Mouse (Mus musculus) liver (tissue): ENCODE measurements around the gene Taok1.

Source experiments
- DNase-seq: peaks from one replicate; pipeline ENCODE4 v3.0.0-alpha.2; 2020; ENCODE audit warnings: mixed read lengths

Taok1 gene

DNA sequence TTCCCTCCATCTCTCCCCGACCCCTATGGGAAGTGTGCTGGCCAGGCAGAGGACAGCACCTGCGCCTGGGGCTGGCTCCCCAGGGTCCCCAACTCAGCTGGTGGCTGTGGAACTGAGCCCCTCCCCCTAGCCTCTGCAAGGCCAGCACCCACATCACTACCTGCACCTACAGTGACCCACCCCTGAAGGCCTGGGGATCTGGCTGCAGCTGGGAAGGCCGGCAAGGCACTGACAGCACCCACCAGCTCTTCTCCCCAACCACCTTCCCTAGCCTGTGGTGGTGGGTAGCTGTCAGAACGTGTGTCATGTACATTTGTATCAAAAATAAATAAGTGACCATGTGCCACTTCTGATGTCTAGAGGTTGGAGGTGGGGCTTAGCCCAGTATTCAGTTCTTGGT is 100.2 kb downstream of the Taok1 start:
- no peak for DNase-seq

DNA sequence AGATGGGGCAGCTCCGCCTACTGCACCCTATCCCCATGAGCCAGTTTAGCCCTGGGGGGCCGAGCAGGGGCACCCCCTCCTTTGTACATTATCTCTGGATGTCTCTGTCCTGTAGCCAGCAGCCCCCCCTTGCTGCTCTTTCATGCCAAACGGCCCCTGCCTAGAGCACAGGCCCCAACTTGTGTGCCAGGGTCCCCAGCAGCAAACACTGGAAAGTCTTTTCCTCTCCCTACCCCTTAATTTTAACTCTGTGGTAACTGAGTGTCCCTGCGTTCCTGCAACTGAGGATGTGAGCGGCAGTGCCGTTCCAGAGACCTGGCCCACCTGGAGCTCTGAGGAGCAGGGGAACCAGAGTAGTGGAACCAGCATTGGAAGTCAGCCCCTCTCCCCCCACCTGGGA is 100.7 kb downstream of the Taok1 start:
- no peak for DNase-seq

DNA sequence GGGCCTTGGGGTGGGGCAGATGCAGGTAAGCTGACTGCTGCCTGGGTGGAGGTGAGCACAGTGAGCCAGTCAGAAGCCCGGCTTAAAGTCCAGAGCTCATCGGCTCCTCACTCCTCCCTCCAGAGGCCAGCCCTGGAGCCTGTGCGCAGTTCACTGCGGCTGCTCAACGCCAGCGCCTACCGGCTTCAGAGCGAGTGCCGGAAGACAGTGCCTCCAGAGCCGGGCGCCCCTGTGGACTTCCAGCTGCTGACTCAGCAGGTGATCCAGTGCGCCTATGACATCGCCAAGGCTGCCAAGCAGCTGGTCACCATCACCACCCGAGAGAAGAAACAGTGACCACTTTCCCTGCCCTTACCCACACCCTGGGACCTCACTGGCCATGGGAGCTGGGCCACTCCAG is 101.3 kb downstream of the Taok1 start:
- DNase-seq: no peak

DNA sequence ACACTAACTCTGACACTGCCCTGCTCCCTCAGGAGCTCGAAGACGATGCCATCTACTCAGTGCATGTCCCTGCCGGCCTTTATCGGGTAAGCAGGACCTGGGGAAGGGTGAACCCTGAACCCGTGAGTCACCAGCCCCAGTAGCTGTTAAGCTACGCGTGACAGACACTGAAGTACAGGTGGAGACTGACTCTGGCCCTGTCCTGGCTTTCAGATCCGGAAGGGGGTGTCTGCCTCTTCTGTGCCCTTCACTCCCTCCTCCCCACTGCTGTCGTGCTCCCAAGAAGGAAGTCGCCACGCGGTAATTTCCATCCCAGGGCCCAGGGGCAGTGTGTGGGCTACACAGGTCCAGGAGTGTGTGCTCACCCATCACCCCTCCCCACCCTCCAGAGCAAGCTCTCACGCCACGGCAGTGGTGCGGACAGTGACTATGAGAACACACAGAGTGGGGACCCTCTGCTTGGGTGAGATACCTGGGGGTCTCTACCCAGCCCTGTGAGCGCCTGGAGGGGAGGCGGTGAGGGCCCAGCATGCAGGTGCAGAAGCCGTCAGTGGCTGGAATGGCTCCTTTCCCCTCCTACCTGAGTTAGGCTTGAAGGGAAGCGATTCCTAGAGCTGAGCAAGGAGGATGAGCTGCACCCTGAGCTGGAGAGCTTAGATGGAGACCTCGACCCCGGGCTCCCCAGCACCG is 102.2 kb downstream of the Taok1 start:
- no peak for DNase-seq

DNA sequence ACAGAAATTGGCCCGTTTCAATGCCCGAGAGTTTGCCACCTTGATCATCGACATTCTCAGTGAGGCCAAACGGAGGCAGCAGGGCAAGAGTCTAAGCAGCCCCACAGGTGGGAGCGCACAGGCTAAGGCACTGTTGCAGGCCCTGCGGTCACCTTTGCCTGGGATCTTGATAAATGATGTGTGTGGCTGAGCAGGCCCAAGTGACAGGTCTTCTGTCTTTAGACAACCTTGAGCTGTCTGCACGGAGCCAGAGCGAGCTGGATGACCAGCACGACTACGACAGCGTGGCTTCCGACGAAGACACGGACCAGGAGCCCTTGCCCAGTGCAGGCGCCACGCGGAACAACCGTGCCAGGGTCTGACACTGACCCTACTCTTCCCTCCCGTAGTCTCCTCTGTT is 103.2 kb downstream of the Taok1 start:
- DNase-seq: no peak

DNA sequence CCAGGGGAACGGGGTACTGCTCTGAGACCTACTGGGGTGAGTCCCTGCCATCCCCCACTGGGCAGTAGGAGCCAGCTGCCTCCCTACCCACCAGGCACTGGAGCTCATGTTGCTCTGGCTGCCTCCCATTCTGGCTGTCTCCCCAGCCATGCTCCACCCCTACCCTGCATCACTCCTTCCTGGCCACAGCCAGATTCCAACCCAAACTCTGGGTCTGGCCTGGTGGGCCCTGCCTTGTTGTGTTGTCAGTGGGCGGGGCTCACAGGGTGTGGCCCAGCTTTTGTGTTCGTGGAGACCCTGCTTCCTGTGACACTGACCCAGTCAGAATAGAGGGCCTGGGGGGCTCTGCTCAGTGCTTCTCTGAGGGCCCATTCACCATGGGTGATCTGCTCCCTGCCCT is 104.1 kb downstream of the Taok1 start:
- DNase-seq: no peak

DNA sequence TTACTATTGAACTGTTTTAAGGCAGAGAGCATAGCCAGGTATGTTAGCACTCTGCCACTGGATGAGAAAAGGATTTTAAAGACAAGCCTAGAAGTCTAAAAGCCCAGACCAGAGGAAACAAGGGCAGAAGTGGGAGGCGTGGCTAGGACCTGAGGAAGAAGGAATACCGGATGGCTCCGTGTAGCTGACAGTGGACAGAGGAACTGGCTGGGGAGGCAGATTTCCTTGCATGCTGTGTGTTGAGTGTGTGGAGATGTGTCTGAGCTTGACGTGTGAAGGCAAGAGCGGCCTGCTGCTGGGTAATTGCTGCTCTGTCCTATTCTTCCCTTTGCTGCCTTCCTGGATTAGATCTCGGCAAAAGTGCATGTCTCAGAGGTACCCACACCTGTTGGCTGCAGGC is 105.1 kb downstream of the Taok1 start:
- DNase-seq: no peak

DNA sequence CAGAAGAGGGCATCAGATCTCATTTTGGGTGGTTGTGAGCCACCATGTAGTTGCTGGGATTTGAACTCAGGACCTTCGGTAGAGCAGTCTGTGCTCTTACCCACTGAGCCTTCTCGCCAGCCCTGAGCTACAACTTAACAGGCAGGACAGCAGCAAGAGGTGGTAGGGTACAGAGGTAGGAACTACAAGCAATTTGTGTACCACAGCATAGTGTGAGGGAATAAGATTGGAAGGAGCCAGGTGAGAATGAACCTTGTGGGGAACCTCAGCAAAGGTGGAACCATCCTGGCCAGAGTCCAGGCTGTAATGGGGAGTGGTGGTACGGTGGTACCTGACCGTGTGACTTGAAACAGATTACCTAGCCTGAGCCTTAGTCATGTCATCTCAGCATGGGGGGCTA is 105.6 kb downstream of the Taok1 start:
- DNase-seq: no peak

DNA sequence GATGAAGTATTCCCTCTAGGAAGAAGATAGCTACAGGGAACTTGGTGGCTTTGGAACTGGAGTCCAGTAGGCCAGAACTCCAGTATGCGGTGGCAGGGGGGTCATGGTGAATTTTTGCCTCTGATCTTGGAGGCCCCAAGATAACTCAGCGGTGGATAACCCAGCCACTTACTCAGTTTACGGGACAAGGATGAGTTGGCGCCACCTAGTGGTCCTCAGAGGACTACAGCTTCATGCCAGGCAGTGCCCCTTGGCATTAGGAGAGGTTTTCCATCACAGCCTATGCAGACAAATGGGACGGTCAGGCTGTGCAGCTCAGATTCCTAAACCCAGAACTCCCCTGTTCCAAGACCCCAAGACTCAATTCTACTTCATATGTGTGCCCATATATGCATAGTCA is 106.2 kb downstream of the Taok1 start:
- peak; percentile 77 for DNase-seq

DNA sequence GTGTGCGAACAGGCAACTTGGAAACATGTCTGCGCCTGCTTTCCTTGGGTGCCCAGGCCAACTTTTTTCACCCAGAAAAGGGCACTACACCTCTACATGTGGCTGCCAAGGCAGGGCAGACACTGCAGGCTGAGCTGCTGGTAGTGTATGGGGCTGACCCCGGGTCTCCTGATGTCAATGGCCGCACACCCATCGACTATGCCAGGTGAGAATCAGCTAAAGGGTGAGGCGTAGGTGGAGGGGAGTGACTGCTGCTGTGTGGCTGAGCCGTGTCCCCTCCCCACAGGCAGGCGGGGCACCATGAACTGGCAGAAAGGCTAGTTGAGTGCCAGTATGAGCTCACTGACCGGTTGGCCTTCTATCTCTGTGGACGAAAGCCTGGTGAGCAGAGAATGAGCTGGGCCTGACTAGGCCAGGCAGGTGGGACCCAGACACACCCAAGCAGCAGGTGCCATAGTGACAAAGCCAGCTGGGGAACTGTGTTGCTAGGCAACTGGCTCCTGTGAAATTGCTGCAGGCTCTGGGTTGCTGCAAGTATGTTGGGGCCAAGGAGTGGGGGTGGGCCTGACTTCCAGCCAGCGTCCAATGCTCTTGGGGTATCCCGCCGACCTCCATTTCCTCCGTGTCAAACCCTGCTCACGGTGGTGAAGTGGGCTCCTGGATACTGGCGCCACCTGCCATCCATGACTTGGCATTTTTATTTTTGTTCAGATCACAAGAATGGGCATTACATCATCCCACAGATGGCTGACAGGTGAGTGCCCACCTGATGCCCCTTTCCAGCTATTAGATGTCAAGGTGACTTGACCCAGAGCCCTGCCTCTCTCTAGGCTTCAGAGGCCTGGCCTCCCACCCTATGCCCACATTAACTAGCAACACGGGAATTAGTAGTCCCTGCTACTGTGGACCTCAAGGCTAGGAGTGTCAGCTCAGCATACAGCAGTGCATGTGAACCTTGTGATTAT is 107.0 kb downstream of the Taok1 start:
- no peak for DNase-seq

DNA sequence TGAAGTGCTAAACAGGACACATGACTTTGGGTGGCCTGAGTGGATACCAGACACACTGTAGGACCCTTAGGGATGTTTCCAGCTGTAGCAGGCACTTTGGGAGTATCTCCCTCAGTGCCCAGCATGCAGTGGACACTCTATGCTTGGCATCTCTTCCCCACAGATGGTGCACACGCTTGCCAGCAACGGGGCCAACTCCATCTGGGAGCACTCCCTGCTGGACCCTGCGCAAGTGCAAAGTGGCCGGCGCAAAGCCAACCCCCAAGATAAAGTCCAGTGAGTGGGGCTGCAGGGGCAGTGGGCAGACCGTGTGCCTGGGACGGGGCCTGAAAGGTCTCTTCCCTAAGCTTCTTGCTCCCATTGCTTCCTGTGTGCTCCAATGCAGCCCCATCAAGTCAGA is 108.3 kb downstream of the Taok1 start:
- DNase-seq: no peak

DNA sequence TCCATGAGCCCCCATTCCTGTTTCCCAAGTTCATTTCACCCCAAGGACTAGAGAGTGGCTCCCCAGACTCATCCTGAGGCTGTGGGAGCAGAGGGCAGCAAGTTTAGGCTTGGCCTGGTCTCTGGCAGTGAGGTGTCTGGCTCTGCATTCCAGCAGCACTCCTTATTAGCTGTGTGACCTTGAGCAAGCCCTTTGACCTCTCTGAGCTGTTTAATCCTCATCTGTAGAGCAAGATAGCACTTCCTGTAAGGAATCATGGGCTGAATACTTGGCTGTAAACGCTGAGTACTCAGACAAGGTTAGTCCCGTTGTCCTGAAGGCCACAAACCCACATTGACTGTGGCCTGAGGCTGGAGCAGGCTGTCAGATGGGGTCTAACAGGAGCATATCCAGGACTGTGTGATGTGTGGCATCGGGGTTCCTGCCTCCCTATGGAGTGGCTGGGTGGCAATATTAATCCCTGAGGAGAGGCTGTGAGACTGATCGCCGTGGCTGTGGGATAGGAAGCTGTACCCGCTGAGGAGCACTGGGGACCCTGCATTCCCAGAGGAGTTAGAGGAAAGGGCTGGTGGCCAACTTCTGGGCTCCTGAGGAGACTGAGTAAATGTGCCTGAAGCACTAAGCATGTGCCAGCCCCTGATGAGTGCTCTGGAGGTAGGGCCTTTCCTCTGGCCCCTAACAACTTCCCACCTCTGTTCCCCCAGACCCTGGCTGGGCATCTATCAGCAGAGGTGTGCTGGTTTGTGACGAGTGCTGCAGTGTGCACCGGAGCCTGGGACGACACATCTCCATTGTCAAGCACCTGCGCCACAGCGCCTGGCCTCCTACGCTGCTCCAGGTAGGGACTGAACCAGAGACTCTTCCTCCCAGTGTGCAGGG is 109.1 kb downstream of the Taok1 start:
- DNase-seq: no peak

DNA sequence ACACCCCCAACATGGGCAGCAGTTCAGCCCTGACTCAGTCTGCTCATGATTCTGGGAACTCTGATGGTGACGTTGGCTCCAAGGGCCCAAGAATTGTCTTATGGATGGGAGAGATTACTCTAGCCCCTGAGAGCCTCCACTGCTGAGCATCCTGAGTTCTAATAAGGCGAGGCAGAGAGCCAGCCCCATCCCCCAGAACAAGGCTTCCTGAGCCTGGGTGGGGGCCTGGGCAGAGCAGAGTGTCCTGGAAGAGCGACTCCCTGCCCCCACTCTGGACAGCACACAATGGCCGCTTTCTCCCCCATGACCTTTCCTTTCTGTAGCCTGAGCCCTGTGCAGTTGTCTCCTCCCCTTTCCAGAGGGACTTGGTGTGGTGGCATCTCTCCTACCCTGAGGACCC is 109.8 kb downstream of the Taok1 start:
- DNase-seq: no peak

DNA sequence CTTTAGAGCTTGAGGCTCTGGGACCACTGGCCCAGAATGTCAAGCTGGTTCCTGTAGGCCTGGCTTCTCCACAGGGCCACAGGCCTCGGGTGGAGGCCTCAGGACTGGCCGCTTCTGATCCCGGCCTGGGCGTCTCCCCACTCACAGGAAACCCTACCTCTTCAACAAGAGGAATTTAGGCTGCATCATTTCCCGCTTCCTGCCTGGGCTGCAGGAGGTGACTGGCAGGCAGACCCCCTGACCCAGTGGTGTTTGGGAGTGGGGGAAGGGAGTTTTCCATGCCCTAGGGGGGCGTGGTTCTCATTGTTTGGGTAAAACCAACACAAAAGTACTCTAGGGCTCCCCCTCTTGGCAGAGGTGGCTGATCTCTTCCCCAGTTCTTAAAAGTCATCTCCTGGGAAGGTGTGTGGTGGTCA is 110.3 kb downstream of the Taok1 start:
- DNase-seq: peak; percentile 67

DNA sequence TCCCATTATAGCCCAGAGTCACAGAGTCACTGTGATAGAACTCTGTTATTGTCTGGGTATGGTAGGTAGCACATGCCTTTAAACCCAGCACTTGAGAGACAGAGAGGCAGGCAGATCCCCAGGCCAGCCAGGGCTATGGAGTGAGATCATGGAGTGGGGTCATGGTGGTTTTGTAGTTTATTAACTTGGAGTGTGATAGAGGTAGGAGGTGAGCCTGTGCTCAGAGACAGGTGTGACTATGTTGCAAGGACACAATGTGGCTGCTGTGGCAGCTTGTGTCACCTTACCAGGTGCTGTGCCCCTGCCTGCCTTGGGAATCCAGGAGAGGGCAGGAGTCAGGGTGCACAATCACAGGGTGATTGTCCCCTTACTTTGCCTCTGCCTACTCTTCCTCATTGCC is 112.1 kb downstream of the Taok1 start:
- DNase-seq: no peak

DNA sequence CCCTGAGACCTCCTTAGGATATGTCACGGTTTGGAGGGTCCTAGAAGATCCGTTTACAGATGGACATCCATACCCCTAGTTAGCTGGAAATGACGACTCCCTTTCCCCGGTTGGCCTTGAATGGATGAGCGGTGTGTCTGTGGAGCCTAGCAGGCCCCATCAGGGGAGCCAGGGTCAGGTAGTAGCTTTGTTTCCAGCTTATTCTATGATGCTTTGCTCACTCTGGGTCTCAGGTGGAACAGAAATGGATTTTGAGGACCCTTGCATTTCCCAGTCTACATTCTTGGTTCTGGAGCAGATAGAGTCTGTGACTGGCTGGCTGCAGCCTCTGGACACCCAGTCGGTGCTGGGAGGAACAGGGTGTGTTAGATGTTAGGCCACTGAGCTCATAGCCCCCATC is 112.8 kb downstream of the Taok1 start:
- no peak for DNase-seq

DNA sequence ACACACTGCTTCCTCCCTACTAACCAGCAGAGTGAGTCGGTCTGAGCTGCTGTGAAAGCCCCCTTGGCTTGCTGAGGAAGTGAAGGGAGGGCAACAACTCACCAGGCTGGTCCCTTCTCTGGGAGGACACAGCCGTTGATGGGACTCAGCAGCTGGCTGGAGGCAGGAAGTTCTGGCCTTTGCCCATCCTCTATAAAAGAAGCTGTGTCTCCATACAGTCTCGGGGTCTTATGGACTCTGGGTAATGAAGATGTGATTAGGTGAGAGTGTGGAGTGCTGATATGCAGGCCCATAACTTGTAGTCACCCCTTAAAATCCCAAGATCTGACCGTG is 113.3 kb downstream of the Taok1 start:
- no peak for DNase-seq

DNA sequence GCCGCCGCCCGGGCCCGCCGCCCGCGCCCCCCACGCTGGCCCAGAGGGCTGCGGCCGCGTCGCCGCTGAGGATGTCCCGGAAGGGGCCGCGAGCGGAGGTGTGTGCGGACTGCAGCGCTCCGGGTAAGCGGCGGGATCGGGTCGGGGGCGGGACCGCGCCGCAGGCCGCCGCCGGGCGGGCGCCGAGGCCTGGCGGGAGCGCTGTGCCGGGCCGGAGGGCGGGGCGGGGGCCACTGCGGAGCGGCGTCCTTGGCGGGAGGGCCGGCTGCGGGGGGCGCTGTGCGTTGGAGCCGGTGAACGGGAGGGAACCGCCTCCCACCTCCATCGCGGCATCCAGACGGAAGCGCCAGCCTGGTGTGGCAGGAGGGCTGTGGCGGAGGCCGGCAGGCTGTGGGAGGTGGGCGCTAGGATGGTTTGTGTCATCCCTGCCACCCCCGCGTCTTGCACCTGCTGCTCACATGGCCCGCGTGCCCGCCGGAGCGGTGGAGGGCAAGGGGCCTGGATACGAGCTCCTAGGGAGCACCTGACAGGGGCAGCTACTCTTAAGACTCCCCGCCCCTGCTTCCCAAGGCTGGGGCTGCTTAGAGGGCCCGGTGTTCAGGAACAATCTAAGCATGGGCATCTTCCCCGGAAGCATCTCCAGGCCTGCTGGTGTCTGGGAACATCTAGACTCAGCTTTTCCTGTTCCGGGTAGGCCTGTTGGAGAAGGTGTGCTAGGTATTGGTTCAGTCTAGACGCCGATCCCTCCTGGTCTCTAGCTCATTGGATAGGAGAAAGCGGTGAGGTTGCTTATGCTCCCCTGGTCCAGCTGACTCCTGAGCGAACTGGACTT is 113.9 kb downstream of the Taok1 start, which contains the start of gene Git1:
Git1 (plus strand) TSS at position 51 of the 832 bp plus-strand sequence.
- DNase-seq: peak; percentile 66

DNA sequence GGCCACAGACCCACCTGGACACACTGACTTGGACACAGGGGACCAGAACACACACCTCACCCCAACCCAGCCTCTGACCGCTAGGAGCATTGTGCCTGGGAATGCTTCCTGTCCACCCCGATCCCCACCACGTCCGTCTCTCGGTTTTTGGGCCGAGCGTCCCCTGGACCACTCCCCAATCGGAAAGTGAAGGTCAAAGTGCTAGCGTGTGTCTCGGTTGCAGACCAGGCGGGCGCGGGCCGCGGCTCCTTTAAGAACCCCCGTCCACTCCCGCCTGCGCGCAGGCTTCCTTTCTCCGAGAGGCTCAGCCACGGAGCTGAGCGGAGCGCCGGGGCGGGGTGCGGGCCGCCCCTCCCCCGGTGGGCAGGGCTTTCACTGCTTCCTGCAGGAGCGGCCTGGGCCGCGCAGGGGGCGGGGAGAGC is 114.7 kb downstream of the Taok1 start:
- DNase-seq: peak; percentile 95

DNA sequence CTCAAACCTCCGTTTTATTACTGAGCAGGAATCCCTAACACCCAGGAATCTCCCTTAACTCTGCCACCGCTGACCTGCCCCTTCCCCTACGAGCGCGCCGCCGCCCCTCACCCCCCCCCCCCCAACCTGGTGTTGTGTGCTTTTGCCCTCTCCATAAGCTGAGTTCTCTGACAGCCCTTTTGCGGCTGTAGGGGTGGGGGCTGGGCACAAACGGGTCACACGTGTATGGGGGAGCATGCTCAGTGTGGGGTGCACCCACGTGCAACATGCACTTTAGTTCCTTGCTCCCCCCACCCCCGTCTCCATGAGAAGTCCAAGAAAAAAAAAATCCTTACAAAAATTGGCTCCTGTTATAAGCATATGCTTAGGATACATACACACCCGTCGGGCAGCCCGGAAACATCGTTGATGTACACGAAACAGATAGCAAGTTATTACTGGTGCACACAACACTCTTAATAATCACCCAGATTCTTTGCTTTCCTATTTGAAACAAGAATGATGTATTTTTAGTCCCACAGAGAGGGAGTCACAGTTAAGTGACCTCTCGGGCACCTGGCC is 115.2 kb downstream of the Taok1 start:
- peak; percentile 64 for DNase-seq

DNA sequence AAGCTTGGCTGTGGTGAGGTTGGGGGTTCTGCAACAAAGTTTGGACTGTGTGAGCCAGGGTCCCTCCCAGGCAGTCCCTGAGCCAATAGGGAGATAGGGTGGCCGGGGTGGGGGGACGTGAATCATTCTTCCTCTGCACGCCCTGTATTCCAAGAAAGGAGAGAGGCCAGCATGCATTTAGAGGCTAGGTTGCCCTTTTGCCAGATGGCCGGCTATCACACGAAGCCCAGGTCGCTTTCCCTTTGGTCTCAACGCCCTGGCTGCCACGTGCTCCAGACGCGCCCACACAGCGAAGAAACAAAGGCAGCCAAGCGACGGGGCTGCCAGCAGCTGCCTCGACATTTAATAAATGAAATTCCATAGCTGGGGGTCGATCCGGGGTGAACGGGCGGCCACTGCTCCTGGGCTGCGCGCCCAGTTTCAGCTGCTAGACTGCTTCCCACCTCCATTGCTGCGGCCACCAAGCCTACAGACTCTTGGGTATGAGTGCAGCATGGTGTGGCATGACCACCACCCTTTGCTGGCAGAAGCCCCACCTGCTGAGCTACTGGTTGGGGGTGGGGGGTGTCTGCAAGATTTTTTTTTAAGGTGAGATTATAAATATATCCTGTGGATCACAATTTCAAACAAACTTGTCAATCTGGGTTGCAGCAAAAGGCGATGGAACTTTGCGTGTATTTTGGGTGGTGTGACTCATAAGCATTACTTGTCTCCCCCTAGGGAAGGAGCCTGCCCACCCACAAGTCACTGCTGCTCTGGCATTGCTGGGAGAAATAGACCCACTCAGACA is 115.9 kb downstream of the Taok1 start:
- peak; percentile 62 for DNase-seq
